Comparison of ENCODE assay signal across 9 mouse cellular contexts in the genomic region with DNA sequence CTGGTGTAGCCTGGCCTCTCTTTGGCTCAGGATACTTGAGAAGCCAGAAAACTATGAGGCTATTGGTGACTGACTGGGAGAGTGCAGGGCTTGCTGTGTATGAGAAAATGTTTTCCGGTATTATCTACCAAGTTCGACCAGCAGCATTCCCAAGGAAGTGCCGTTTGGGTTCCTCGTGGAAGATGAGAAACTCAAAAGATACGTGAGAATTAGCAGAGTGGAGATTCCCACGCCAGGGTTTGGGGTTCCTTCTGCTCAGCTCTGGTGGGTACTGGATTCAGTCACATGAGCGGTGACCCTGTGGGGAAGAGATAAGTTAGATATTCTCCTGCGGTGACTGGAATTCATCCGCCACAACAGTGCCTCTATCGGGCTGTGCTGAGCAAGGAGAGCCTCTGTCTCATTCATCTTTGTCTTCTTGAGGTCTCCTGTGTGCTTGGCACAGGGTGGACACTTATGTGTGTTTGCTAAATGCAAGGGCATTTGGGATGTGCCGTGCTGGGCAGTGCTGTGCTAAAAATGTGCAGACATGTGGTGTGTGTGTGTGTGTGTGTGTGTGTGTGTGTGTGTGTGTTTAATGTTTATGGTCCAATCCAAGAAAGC. TPM values are rescaled to one million over a fixed set of nuclear protein-coding genes. Genes with fewer than 3 reads are reported as not detected.
DNase-seq lines count a peak whose midpoint lies in the region; ATAC-seq and TF ChIP-seq lines count a peak whose summit lies in the region.
"Had no signal": no experiment of that assay in that cellular context is flagged by ENCODE, and none has a peak within 500 bp of the region (broad histone marks: within the 10 kb centered on the region; RNA-seq: fewer than 3 reads in every experiment).

No protein-coding gene starts in this region.

- peak overlapping the region; percentile 91 for H3K4me2 ChIP-seq in hindbrain, embryonic 16.5 days (ENCODE audit: low read length)
- peak overlapping the region; percentile 86 for H3K4me2 ChIP-seq in midbrain, embryonic 15.5 days

- H3K27me3 ChIP-seq in hindbrain, embryonic 16.5 days (replicated peaks; ENCODE audit: control insufficient read depth, insufficient read depth, low read length): no peaks in the 10 kb centered on the region
- no peaks in the 10 kb centered on the region for H3K27me3 ChIP-seq in midbrain, embryonic 15.5 days (replicated peaks)
- peaks cover 3% of the 10 kb centered on the region; the same call in 1 of the 2 replicates for H3K27me3 ChIP-seq in thymus, adult 2 months (ENCODE audit: control insufficient read depth, insufficient read depth, low read length)

- no peaks in the 10 kb centered on the region for H3K9me3 ChIP-seq in hindbrain, embryonic 16.5 days (ENCODE audit: control insufficient read depth, low read length)
- no peaks in the 10 kb centered on the region for H3K9me3 ChIP-seq in midbrain, embryonic 15.5 days

- peaks cover 28% of the 10 kb centered on the region for H3K4me1 ChIP-seq in hindbrain, embryonic 16.5 days (ENCODE audit: control insufficient read depth, insufficient read depth, low read depth, low read length)
- H3K4me1 ChIP-seq in midbrain, embryonic 15.5 days: peaks cover 48% of the 10 kb centered on the region
- peaks cover 13% of the 10 kb centered on the region for H3K4me1 ChIP-seq in thymus, adult 2 months (replicated peaks; ENCODE audit: control insufficient read depth, insufficient read depth, low read length)

- intact Hi-C loops in gastrocnemius, postnatal 36 days (cut with DNase I): no loop called here

- peak overlapping the region; percentile 100 for H3K9ac ChIP-seq in hindbrain, embryonic 16.5 days (ENCODE audit: low read depth, low read length)
- peak overlapping the region; percentile 99 for H3K9ac ChIP-seq in midbrain, embryonic 15.5 days

- no peak for TF ChIP-seq CTCF in thymus, adult 2 months (IDR thresholded peaks at IDR 0.05; ENCODE audit: borderline replicate concordance, control insufficient read depth, extremely low read depth, insufficient read depth, low read length, poor library complexity)

- peak overlapping the region; percentile 97 for H3K4me3 ChIP-seq in hindbrain, embryonic 16.5 days (ENCODE audit: low read length)
- H3K4me3 ChIP-seq in midbrain, embryonic 15.5 days: peak overlapping the region; percentile 99
- H3K4me3 ChIP-seq in thymus, adult 2 months (ENCODE audit: control insufficient read depth, insufficient read depth, low read length): no peak overlapping the region

- no peak for DNase-seq in frontal cortex, postnatal 36 days (ENCODE audit: low spot score in 2 of 2)
- no peak for DNase-seq in thymus, adult 2 months
- DNase-seq in adrenal gland, postnatal 4 days (ENCODE audit: low spot score in 2 of 2): no peak
- DNase-seq in gastrocnemius, postnatal 36 days: no peak

- no peaks in the 10 kb centered on the region for H3K36me3 ChIP-seq in hindbrain, embryonic 16.5 days (ENCODE audit: control insufficient read depth, insufficient read depth, low read length)
- H3K36me3 ChIP-seq in midbrain, embryonic 15.5 days (replicated peaks): no peaks in the 10 kb centered on the region
- H3K36me3 ChIP-seq in thymus, adult 2 months (ENCODE audit: control insufficient read depth, insufficient read depth, low read length): no peaks in the 10 kb centered on the region

- WGBS in hindbrain, embryonic 16.5 days: 13% methylated on average over 11 of the region's 11 CpGs
- 19% methylated on average over 11 of the region's 11 CpGs for whole genome bisulfite sequencing in midbrain, embryonic 15.5 days
- WGBS in thymus, adult 2 months: 75% methylated on average over 11 of the region's 11 CpGs

- H3K27ac ChIP-seq in hindbrain, embryonic 16.5 days (ENCODE audit: low read depth, low read length): peak overlapping the region; percentile 98
- peak overlapping the region; percentile 96 for H3K27ac ChIP-seq in midbrain, embryonic 15.5 days
- no peak overlapping the region for H3K27ac ChIP-seq in thymus, adult 2 months (ENCODE audit: control insufficient read depth, insufficient read depth, low read length)

- ATAC-seq in frontal cortex, adult (ENCODE audit: low TSS enrichment): 0 out of 2 replicates have a peak, but pooled peaks have one; percentile 16
- ATAC-seq in common myeloid progenitor, adult 5-6 weeks (replicated peaks; ENCODE audit: low read depth, poor library complexity, severe bottlenecking): peak; percentile 42
- ATAC-seq in hindbrain, embryonic 16.5 days: peak; percentile 25; the same call in 1 of the 2 replicates
- ATAC-seq in midbrain, embryonic 15.5 days (replicated peaks): peak; percentile 16; the same call in 1 of the 2 replicates

- no peak for TF ChIP-seq POLR2A in thymus, adult 2 months (IDR thresholded peaks at IDR 0.05; ENCODE audit: control insufficient read depth, extremely low read depth, insufficient read depth, low read length, poor library complexity)

RNA-seq across cellular contexts. Expression of a gene that starts 2.2 kb away (rescaled TPM):
- 0.63 and 0.91 TPM in 2 replicates for total RNA-seq in common myeloid progenitor, adult 5-6 weeks (2017)
- 28.3 and 31.5 TPM in 2 replicates for polyA plus RNA-seq in hindbrain, embryonic 16.5 days (2015; fragmentation: Nextera tagmentation; extraction: Ambion mirVana)
- polyA plus RNA-seq in midbrain, embryonic 15.5 days (2015; fragmentation: Nextera tagmentation; extraction: Ambion mirVana): 36.6 and 41.6 TPM in 2 replicates
- 3.0 and 3.7 TPM in 2 replicates for polyA plus RNA-seq in thymus, adult 2 months (2012; rRNA removed)
- total RNA-seq in adrenal gland, postnatal 4 days (2021): 10 to 100 TPM; 22.0 to 24.4 TPM
- total RNA-seq in gastrocnemius, postnatal 36 days (2021): 1 to 10 TPM; 7.3 to 8.6 TPM

RNA-seq across cellular contexts. Expression of a gene that starts 45.6 kb away (rescaled TPM):
- total RNA-seq in common myeloid progenitor, adult 5-6 weeks (2017): 1.6 and 4.6 TPM in 2 replicates
- polyA plus RNA-seq in hindbrain, embryonic 16.5 days (2015; fragmentation: Nextera tagmentation; extraction: Ambion mirVana): 10.0 and 13.0 TPM in 2 replicates
- polyA plus RNA-seq in midbrain, embryonic 15.5 days (2015; fragmentation: Nextera tagmentation; extraction: Ambion mirVana): 11.5 and 12.8 TPM in 2 replicates
- polyA plus RNA-seq in thymus, adult 2 months (2012; rRNA removed): 6.7 and 8.4 TPM in 2 replicates
- total RNA-seq in adrenal gland, postnatal 4 days (2021): 1 to 10 TPM; 4.4 to 4.6 TPM
- 1 to 10 TPM; 3.5 to 3.9 TPM for total RNA-seq in gastrocnemius, postnatal 36 days (2021)

RNA-seq across cellular contexts. Expression of a gene that starts 53.5 kb away (rescaled TPM):
- not detected in 2 replicates for total RNA-seq in common myeloid progenitor, adult 5-6 weeks (2017)
- polyA plus RNA-seq in hindbrain, embryonic 16.5 days (2015; fragmentation: Nextera tagmentation; extraction: Ambion mirVana): not detected in 2 replicates
- polyA plus RNA-seq in midbrain, embryonic 15.5 days (2015; fragmentation: Nextera tagmentation; extraction: Ambion mirVana): not detected in 2 replicates
- 0.08 TPM in 1 of 2 replicates, not detected in the other for polyA plus RNA-seq in thymus, adult 2 months (2012; rRNA removed)
- not detected for total RNA-seq in adrenal gland, postnatal 4 days (2021)
- total RNA-seq in gastrocnemius, postnatal 36 days (2021): not detected
- polyA plus RNA-seq: C2C12 had no signal
